Mouse (Mus musculus) MEL (cell line): ENCODE data around the gene Rex2.
"Not testable (repeated sequence)": the region's sequence is repeated elsewhere in the genome, so short reads cannot be mapped to it uniquely, and the experiment has no call there.

Experiments used
- CTCF ChIP-seq, 3 experiments: IDR thresholded peaks in 2 of 3; conservative IDR thresholded peaks in 1 of 3; 2 replicates each; pipeline ENCODE4 v1.5.1; 2011 to 2012; ENCODE audit warnings: low read length in 3 of 3, low read depth in 2 of 3, mild to moderate bottlenecking in 2 of 3, improper control_type of control experiment in 1 of 3, inconsistent platforms in 1 of 3, mixed read lengths in 1 of 3, moderate library complexity in 1 of 3; ENCODE audit not compliant: control insufficient read depth in 1 of 3, insufficient read depth in 1 of 3, poor library complexity in 1 of 3, severe bottlenecking in 1 of 3
- POLR2A ChIP-seq, 2 experiments: IDR thresholded peaks; 2 replicates each; pipeline ENCODE4 v1.6.1; 2011 to 2012; ENCODE audit warnings: low read length in 2 of 2, mild to moderate bottlenecking in 2 of 2, control low read depth in 1 of 2, improper control_type of control experiment in 1 of 2, low read depth in 1 of 2, moderate library complexity in 1 of 2; ENCODE audit not compliant: control insufficient read depth in 1 of 2, insufficient read depth in 1 of 2, poor library complexity in 1 of 2
- ZC3H11A ChIP-seq: IDR thresholded peaks from 2 replicates; pipeline ENCODE4 v1.6.1; 2012; ENCODE audit warnings: low read depth, mild to moderate bottlenecking, inconsistent platforms, low read length, improper control_type of control experiment
- ZMIZ1 ChIP-seq: IDR thresholded peaks from 2 replicates; pipeline ENCODE4 v1.6.1; 2012; ENCODE audit warnings: low read depth, mild to moderate bottlenecking, inconsistent platforms, low read length, improper control_type of control experiment, moderate library complexity

DNA sequence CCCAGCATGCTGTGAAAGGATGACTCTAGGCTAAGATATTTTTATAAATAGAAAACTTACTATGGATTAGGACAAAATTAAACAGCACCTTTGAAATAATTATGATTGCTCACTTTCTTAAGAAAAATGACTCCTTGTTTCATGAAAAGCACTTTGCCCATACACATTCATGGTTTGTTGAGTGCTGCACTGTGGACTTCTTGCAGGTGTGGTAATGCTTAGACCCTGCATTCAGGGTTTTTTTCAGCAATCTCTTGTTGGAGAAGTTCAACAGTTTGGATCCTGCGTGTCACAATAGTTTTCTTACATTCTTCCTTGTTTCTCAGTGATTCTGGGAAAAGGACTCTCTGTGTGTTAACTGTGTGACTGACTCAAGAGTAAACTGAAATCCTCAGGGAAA lies 4.7 kb downstream of the Rex2 start:
- TF ChIP-seq CTCF (IDR thresholded peaks at IDR 0.05 in 2 of 3, conservative IDR thresholded peaks at IDR 0.05 in 1 of 3; ENCODE audit: control insufficient read depth in 1 of 3, insufficient read depth in 1 of 3, low read depth in 2 of 3, low read length in 3 of 3, poor library complexity in 1 of 3, severe bottlenecking in 1 of 3); ZC3H11A; POLR2A (IDR thresholded peaks at IDR 0.05; ENCODE audit: control insufficient read depth in 1 of 2, insufficient read depth in 1 of 2, low read depth in 1 of 2, low read length in 2 of 2, poor library complexity in 1 of 2); ZMIZ1: not testable (repeated sequence)
